Mouse (Mus musculus) bone marrow, adult 2 months (tissue): ENCODE data around the gene Olfr385.

Experiments used
- CTCF ChIP-seq: fragments of 200-500 bp; IDR thresholded peaks from 2 replicates; pipeline ENCODE4 v1.5.1; 2011; ENCODE audit warnings: low read length, control low read depth; ENCODE audit not compliant: control insufficient read depth, insufficient read depth
- POLR2A ChIP-seq: fragments of 200-500 bp; IDR thresholded peaks from 2 replicates; pipeline ENCODE4 v1.6.1; 2011; ENCODE audit warnings: low read depth, mild to moderate bottlenecking, control low read depth, low read length, borderline replicate concordance; ENCODE audit not compliant: control insufficient read depth

DNA sequence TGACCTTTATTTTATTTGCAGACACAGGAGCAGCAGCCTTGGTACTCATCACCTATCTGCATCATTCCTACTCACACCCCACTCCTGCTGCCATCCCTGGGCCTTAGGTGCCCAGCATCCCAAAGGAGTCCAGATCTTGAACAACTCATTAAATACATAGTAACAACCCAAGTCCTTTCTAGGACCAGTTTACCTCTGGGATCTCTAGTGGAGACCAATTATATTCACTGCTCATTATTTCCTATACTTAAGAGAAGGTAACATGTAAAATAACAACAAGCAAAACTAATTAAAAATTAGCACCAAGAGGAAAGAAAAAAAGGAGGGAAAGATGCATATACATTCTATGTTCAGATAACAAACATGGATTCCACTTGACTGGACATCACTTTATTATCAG, at the start of gene Olfr385:
- TF ChIP-seq CTCF = no peak
- no peak for TF ChIP-seq POLR2A
